Mouse (Mus musculus): ENCODE data around the gene Kif5c.

The Kif5c gene

DNA sequence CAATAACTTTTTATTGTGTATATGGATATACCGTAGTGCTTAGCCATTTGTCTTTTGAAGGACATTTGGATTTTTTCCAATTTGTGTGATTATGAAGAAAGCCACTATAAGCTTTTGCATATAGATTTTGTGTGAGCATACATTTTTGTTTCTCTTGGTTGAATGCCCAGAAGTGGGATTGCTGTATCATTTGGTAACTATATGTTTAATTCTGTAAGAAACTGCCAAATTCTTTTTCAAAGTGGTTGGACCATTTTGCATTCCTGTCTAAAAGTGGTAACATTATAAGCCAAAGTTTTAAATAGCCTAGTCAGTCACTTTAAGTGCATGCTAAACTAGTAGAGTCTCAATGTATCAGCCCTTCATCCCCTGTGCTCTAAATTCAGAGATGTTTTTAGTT, 6.5 kb downstream of the Kif5c start:
- DNase-seq = no peak

DNA sequence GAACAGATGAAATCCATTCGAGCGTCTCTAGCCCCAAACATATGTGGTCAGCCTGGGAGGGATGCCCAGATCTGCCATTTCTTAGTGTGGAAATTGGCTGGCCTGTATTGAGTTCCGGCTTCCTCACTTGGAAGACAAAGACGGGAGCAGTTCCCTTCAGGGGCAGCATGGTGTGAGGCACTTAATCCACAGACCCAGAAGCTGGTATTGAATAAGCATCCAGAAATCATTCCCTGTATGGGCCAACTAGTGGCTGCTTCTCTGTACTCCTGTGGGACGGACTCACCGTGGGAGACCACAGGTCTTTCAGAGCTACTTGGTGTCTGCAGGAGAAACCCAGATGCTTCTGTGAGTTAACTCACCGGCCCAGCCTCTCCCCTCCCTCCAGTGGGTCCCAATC, 8.5 kb downstream of the Kif5c start:
- DNase-seq = no peak

DNA sequence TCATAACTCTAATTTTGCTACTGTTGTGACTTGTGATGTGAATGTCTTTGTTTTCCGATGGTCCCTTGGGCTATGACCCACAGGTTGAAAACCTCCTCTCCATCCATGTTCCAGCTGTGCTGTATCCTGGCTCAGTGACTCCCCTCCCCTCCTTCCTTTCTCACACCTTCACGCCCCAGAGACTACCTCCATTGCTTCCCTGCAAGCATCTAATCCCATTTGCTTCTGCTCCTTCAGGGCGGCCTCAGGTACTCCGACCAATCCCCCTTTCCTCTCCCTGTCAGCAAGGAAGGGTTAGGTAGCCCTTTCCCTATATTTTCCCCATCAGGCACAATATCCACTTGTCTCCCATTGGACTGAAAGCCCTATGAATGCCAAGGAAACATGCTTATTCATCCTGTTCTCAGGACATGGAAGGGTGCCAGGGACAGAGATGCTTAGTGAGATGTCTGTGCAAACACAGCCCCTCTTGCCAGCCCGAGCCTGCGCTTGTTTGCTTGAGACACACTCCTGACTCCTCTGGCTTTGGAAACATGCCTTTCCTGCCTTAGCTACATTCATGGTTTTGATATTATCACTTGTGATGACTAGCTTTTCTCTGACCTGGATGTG, 9.1 kb downstream of the Kif5c start:
- DNase-seq = no peak

DNA sequence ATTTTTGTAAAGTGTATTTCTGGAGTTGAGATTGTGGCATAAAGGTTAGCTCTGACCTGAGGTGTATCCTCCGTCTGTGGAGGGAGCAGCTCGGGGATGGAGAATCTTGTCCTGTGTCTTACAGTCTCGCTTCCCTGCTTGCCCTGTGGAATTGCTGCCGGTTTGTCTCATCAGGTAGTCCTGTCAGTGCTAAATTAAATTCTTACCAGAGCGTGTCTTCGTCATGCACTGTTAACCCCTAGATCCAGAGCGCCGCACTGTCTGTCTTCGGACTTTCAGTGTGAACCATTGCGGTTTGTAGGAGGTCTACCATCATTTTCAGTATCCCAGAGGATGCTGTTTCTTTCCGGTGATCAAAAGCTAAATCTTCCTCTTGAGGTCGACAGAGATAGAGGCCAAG, 10.1 kb downstream of the Kif5c start:
- DNase-seq = no peak

GRCm38 (mm10) chr2:49630636-49631035, 11.5 kb downstream of the Kif5c start:
- DNase-seq = no peak

GRCm38 (mm10) chr2:49633231-49633630, 14.1 kb downstream of the Kif5c start:
- DNase-seq = no peak

DNA sequence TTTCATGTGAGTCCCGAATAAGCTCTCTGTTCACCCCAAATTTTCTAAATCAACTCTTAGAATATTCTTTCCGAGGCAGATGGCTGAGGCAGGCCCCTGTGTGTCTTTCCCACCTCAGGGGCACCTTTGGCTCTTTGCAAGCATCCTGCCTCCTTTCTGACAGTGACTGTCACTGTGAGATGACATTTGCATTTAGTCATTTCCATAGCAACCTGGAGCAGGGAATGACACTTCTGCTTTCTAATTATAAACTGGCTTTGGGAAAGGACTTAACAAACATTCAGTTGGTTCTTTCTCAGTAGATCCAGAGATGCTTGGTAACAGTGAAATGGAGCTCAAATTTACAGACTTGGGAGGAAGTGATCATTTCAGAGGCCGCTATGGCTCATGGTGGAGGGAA, 23.7 kb downstream of the Kif5c start:
- no peak for DNase-seq

DNA sequence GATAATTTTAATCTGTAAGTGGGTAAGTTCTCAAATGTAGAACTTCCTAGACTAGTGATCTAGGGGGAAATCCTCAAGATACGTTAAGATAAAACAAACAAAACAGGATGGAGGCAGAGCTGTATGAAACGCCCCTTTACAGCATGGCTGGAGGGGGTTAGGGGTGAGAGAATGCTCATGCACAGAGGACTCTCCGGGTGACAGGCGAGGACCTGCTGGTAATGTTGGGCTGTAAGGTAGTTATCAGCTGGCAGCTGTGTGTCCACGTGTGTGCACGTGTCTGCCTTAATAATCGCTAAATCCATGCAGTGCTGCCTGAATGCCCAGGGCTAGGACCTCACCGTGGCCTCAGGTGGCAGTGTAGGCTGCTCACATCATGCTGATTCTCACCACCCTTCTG, 24.7 kb downstream of the Kif5c start:
- DNase-seq = no peak

- DNase-seq = no peak
Observed at GRCm38 (mm10) chr2:49647591-49647990, 28.5 kb downstream of the Kif5c start.

GRCm38 (mm10) chr2:49648344-49648743, 29.2 kb downstream of the Kif5c start:
- no peak for DNase-seq

DNA sequence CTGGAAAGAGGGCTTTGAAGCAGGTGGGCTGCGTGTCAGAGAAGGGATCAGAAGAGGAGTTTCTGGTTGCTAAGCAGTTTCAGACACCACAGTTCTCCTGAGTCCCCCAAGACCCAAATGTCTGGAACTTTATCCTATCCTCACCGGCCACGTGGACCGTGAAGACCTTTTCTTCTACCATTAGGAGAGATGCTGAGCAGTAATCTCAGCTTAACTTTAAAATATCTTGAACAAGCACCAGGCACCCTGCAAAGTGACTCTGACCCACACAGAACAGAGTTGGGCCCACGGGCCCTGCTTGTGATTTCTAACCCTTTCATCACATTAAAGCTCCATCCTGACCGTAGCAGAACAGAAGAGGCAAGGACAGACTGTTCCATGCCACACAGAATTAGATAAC, 29.7 kb downstream of the Kif5c start:
- DNase-seq = no peak

GRCm38 (mm10) chr2:49649211-49649610, 30.1 kb downstream of the Kif5c start:
- no peak for DNase-seq

DNA sequence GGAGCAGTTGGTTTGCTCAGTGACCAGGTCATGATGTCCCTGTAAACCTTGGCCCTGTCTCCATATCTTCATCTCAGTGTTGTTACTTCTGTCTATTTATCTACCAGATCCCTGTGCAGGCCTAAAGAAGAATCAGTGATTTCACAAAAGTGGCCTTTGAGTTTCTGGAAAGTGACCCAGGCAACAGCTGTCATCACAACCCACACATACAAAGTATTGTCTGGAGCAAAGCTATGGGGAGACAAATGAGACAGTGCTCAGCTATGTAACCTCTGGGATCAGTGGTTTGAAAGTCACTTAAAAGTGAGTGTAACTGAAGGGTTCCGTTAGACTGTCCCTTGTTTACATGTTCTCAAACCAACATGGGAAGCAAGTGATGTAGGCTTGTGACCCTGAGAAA, 32.6 kb downstream of the Kif5c start:
- no peak for DNase-seq

- no peak for DNase-seq
Observed at GRCm38 (mm10) chr2:49654606-49655005, 35.5 kb downstream of the Kif5c start.

- no peak for DNase-seq
Observed at GRCm38 (mm10) chr2:49655195-49655873, 36.2 kb downstream of the Kif5c start.

DNA sequence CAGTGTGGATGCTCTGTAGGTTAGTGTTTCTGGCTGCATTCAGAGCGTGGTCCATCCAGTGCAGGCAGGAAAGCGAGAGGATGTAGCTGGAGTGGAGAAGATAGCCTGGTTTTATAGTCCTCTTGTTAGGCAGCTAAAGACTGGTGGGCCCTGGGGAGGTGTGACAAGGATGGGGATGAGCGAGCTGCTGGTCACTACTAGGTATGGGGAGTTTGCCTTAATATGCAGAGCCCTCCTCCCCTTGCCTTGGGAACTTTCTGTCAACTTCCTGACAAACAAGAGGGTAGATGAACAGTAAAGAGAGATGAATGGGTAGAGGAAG, 36.7 kb downstream of the Kif5c start:
- DNase-seq = no peak

DNA sequence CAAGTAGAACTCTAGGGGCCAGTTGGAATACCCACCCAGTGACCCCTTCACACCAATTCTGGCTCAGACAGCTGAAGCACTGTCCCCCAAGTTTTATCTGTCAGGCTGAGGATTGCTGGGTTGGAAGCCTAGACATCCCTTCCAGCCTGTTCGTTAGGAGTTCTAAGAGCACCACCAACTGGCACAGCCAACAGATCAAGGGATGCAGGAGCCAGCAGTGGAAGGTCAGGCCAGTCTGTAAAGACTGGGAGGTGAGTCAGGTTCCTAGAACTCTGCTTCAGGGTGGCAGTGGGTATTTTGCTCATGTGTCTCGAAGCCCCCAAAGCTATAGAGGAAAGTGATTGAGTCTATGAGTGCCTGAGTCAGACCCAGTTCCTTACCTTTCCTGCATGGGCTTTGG, 37.9 kb downstream of the Kif5c start:
- no peak for DNase-seq

DNA sequence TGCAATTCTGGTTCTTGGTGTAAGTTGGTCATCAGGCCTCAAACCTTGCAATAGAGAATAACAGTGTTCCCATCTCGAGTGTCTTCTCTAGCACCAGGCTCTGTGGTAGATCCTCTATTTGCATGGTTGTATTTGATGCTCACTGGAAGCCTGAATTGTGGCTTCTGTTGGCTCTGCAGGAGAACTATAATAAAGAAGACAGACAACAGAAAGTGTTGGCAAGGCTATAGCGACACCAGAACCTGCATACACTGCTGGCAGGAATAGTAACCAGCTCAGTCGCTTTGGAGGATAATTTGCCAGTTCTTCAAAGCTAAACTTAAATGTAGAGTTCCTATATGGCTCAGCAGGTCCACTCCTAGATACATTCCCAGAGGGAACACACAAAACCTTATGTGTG, 38.6 kb downstream of the Kif5c start:
- DNase-seq = no peak

DNA sequence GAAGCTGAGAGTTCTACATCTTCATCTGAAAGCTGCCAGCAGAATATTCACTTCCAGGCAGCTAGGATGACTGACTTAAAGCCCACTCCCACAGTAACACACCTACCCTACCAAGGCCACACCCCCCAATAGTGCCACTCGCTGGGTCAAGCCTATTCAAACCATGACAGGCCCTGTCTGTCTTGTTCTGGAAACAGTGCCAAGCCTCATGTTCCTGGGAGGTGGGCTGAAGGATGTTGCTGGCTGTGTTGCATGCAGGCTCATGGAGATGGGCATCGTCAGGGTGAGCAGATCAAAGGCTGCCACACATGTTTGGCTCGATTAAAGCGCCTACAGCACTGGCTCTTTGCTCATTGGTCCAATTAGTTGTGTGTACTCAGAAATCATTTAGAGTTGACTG, 39.9 kb downstream of the Kif5c start:
- DNase-seq = no peak

- no peak for DNase-seq
Observed at GRCm38 (mm10) chr2:49659964-49660363, 40.9 kb downstream of the Kif5c start.

GRCm38 (mm10) chr2:49660375-49660923, 41.4 kb downstream of the Kif5c start:
- no peak for DNase-seq

DNA sequence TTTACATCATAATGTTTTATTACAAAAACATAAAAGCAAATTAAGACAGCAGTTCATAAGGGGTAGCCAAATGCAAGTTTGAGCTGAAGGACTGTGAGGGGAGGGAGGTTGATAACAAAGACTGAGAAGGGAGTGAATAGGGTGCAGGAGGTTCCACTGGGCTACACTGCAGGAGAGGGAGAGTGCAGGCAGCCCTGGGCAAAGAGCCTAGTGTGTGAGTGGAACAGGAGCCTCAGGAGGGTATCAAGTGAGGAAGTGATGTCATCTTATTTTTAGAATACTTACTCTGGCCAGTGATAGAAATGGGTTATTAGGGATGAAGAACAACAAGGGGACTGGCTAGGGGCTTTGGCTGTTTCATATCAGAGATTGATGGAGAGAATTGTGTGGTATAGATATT, 42.2 kb downstream of the Kif5c start:
- no peak for DNase-seq

DNA sequence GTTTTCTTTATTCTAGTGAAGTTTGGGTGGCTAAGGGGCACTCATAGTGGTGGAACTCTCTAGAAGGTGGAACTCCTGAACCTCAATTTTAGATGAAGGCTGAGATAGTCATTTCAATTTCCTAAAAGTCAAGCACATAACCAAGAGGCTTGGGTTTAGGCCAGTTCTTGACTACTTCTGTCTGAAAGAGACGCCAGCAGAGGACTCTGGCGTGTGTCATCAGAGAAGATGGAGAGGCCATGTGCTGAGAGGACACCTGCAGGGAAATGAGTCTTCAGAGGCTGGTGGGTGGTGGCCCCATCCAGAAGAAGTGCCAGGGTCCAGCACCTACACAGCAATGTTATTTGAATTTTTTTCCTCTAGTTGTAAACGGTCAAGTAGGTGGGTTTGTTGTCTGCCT, 42.8 kb downstream of the Kif5c start:
- no peak for DNase-seq

- no peak for DNase-seq
Observed at GRCm38 (mm10) chr2:49671753-49672500, 52.8 kb downstream of the Kif5c start.
